Mouse (Mus musculus) right cerebral cortex, adult 2 months (tissue): Measurements from ENCODE around the gene Psmd11.

Experiments used
- DNase-seq, 2 experiments: peaks; one replicate each; pipeline ENCODE4 v3.0.0; 2021 to 2022; ENCODE audit warnings: low spot score in 2 of 2

Gene Psmd11

GRCm38 (mm10) chr11:80482347-80482746, 53.9 kb downstream of the Psmd11 start:
- DNase-seq = no peak

GRCm38 (mm10) chr11:80482921-80483320, 54.5 kb downstream of the Psmd11 start:
- no peak for DNase-seq

GRCm38 (mm10) chr11:80483536-80484067, 55.2 kb downstream of the Psmd11 start:
- no peak for DNase-seq

- peak; percentile 84 to 89 for DNase-seq
Measured at GRCm38 (mm10) chr11:80484191-80484791, 55.9 kb downstream of the Psmd11 start.

GRCm38 (mm10) chr11:80485120-80485551, 56.7 kb downstream of the Psmd11 start:
- DNase-seq = peak; percentile 62 to 70

- DNase-seq = peak in 1 of 2 experiments; percentile 63
Measured at GRCm38 (mm10) chr11:80485622-80486206, 57.3 kb downstream of the Psmd11 start.

GRCm38 (mm10) chr11:80487904-80488587, 59.6 kb downstream of the Psmd11 start:
- DNase-seq = peak; percentile 66

GRCm38 (mm10) chr11:80489172-80489881, 60.9 kb downstream of the Psmd11 start:
- peak; percentile 74 to 79 for DNase-seq

GRCm38 (mm10) chr11:80489882-80490196, 61.4 kb downstream of the Psmd11 start:
- DNase-seq = peak in 1 of 2 experiments; percentile 18

- peak in 1 of 2 experiments; percentile 3 for DNase-seq
Measured at GRCm38 (mm10) chr11:80490831-80491230, 62.4 kb downstream of the Psmd11 start.

- DNase-seq = peak in 1 of 2 experiments; percentile 34
Measured at GRCm38 (mm10) chr11:80493186-80493585, 64.8 kb downstream of the Psmd11 start.

- no peak for DNase-seq
Measured at GRCm38 (mm10) chr11:80494852-80495251, 66.4 kb downstream of the Psmd11 start.

GRCm38 (mm10) chr11:80495972-80496371, 67.6 kb downstream of the Psmd11 start:
- DNase-seq = no peak

- no peak for DNase-seq
Measured at GRCm38 (mm10) chr11:80496640-80497039, 68.2 kb downstream of the Psmd11 start.

GRCm38 (mm10) chr11:80497225-80497919, 69.0 kb downstream of the Psmd11 start:
- no peak for DNase-seq

- peak in 1 of 2 experiments; percentile 22 for DNase-seq
Measured at GRCm38 (mm10) chr11:80498328-80499070, 70.1 kb downstream of the Psmd11 start.

GRCm38 (mm10) chr11:80499550-80499952, 71.1 kb downstream of the Psmd11 start:
- peak in 1 of 2 experiments; percentile 10 for DNase-seq

GRCm38 (mm10) chr11:80503281-80503680, 74.9 kb downstream of the Psmd11 start:
- DNase-seq = no peak

- peak; percentile 93 to 95 for DNase-seq
Measured at GRCm38 (mm10) chr11:80503726-80504452, 75.5 kb downstream of the Psmd11 start.
